Mouse (Mus musculus) limb, embryonic 12.5 days (tissue): ENCODE measurements at regions not wholly inside any gene's neighbourhood (a gene's known extent, or its start where the extent isn't known, plus 50 kb on each side); places are given as distances from the start of the nearest gene placed in this dataset.

Experiments
- ATAC-seq: fragments of 200-750 bp; cut with Nextera tagmentation; 2 replicates; pipeline ENCODE4 v1.8.0; 2017; ENCODE audit warnings: low read depth, moderate TSS enrichment; ENCODE audit not compliant: insufficient number of reproducible peaks, insufficient read depth, low FRiP score, low TSS enrichment
- H3K27ac ChIP-seq: fragments of 300-500 bp; sonication (generic); 2 replicates; pipeline ENCODE4 v1.5.1; 2016; ENCODE audit warnings: mild to moderate bottlenecking, moderate library complexity
- H3K27me3 ChIP-seq: fragments of 300-500 bp; sonication (generic); 2 replicates; pipeline ENCODE4 v1.6.1; 2016; ENCODE audit warnings: mild to moderate bottlenecking, moderate library complexity
- H3K36me3 ChIP-seq: fragments of 300-500 bp; sonication (generic); 2 replicates; pipeline ENCODE4 v1.6.1; 2016; ENCODE audit warnings: mild to moderate bottlenecking, moderate library complexity
- H3K4me1 ChIP-seq: fragments of 300-500 bp; sonication (generic); replicated peaks from 2 replicates; pipeline ENCODE4 v1.6.1; 2016
- H3K4me2 ChIP-seq: fragments of 300-500 bp; sonication (generic); 2 replicates; pipeline ENCODE4 v1.6.1; 2016; ENCODE audit warnings: mild to moderate bottlenecking, moderate library complexity
- H3K4me3 ChIP-seq: fragments of 300-500 bp; sonication (generic); replicated peaks from 2 replicates; pipeline ENCODE4 v1.5.1; 2016; ENCODE audit warnings: mild to moderate bottlenecking
- H3K9ac ChIP-seq: fragments of 300-500 bp; sonication (generic); replicated peaks from 2 replicates; pipeline ENCODE4 v1.6.1; 2016; ENCODE audit warnings: mild to moderate bottlenecking, moderate library complexity
- H3K9me3 ChIP-seq: fragments of 300-500 bp; sonication (generic); 2 replicates; pipeline ENCODE4 v1.6.1; 2016; ENCODE audit warnings: mild to moderate bottlenecking, moderate library complexity
- WGBS: fragments of 180-500 bp; shearing (Covaris S2); methylation state at CpG from one replicate; pipeline ENCODE4 v1.1.7; 2016; 5-methylcytosine and 5-hydroxymethylcytosine counted together

DNA sequence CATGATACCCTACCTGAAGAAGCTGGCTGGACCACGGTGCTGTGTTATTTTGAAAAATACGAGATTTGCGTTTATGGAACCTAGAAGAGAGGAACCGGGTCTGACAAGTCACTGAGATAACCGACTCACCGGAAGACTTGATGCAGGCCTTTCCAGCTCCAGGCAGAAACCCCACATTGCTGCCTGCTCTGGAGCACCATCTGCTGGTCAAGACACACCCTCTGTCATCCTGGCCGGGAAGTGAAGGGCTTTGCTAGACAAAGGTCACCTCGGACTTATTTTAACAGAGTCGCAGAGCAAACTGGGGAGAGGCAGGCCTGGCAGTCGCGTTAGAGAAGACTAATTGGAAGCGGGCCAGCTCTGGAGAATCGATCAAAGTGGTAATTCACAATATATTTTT is 497.4 kb upstream of the Pkn2 start:
- Histone ChIP-seq H3K4me2 (no peak overlapping the region), H3K4me3 (no peak overlapping the region), H3K9me3 (no peaks in the 10 kb centered on the region), H3K9ac (no peak overlapping the region), H3K36me3 (no peaks in the 10 kb centered on the region), H3K27me3 (no peaks in the 10 kb centered on the region), H3K27ac (no peak overlapping the region), H3K4me1 (peaks cover 23% of the 10 kb centered on the region)
- ATAC-seq = no peak
- 12% methylated on average over 13 of the region's 13 CpGs for WGBS

DNA sequence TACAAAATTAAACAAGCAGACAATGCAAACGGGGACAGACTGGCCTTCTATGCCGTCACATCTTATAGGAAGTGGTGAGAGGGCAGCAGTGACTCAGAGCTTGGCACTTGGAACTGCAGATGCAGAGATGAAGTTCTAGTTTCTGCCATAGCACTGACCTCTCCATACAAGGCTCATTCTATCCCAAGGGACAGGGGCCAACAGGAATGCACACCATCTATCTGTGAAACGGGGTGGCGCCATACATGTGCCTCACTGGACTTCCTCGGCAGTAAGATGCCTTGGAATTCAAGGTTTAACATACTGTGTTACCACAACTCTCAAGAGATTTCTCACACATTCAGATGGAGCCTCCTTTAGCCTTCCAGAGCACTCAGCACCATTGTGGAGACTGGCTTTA is 495.6 kb upstream of the Pkn2 start:
- Histone ChIP-seq H3K27ac (no peak overlapping the region), H3K4me3 (no peak overlapping the region), H3K9me3 (no peaks in the 10 kb centered on the region), H3K27me3 (no peaks in the 10 kb centered on the region), H3K9ac (no peak overlapping the region), H3K4me1 (peaks cover 23% of the 10 kb centered on the region), H3K4me2 (no peak overlapping the region), H3K36me3 (no peaks in the 10 kb centered on the region)
- ATAC-seq = no peak
- WGBS = 89% methylated on average over 5 of the region's 5 CpGs

GRCm38 (mm10) chr3:143375527-143376061 is 493.8 kb upstream of the Pkn2 start:
- Histone ChIP-seq H3K36me3 (no peaks in the 10 kb centered on the region), H3K9ac (no peak overlapping the region), H3K27ac (peak overlapping the region; percentile 41), H3K9me3 (no peaks in the 10 kb centered on the region), H3K4me1 (peaks cover 26% of the 10 kb centered on the region), H3K4me3 (no peak overlapping the region), H3K27me3 (no peaks in the 10 kb centered on the region), H3K4me2 (no peak overlapping the region)
- no peak for ATAC-seq
- 31% methylated on average over 10 of the region's 10 CpGs for WGBS

DNA sequence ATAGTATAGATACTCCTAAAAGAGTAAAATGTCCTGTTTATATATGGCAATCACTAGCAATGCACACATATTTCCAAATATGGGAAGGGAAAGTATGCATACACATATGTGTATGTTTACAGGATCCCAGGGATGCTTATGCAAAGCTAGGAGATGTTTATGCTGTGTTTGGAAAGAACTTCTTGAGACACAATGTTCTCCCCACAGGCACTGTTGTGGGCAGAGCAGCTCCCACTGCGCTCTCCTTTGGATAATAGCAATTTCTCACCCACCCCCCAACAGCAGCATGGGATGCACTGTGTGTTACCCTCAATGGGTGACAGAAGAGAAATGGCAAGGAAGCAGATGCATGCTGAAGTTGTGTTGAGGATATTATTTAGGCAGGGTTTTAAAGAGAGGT is 491.7 kb upstream of the Pkn2 start:
- H3K4me1 ChIP-seq = peaks cover 24% of the 10 kb centered on the region
- no peak overlapping the region for H3K4me2 ChIP-seq
- no peak overlapping the region for H3K4me3 ChIP-seq
- H3K27me3 ChIP-seq = no peaks in the 10 kb centered on the region
- no peak overlapping the region for H3K27ac ChIP-seq
- 100% methylated on average over 1 of the region's 1 CpGs for WGBS
- no peak for ATAC-seq
- no peaks in the 10 kb centered on the region for H3K36me3 ChIP-seq
- no peak overlapping the region for H3K9ac ChIP-seq
- no peaks in the 10 kb centered on the region for H3K9me3 ChIP-seq

DNA sequence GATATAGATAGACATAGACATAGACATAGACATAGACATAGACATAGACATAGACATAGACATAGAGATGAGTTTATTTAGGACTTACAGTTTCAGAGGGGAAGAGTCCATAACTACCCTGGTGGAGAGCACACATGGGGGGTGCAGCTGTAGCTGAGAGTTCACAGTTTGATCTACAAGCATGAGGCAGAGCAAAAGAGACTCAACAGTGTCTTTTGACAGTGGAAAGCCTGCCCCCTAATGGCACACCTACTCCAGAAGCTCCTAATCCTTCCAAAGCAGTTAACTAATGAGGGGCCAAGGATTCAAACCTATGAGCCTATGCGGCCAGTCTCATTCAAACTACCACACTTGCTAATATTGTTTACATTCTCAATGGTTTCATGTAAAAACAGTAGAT is 487.2 kb upstream of the Pkn2 start:
- no peaks in the 10 kb centered on the region for H3K27me3 ChIP-seq
- WGBS = 86% methylated on average over 1 of the region's 1 CpGs
- ATAC-seq = no peak

GRCm38 (mm10) chr3:143340032-143340431 is 458.2 kb upstream of the Pkn2 start:
- no peaks in the 10 kb centered on the region for H3K9me3 ChIP-seq
- H3K27ac ChIP-seq = no peak overlapping the region
- H3K9ac ChIP-seq = no peak overlapping the region
- H3K27me3 ChIP-seq = no peaks in the 10 kb centered on the region
- no peaks in the 10 kb centered on the region for H3K36me3 ChIP-seq
- H3K4me1 ChIP-seq = no peaks in the 10 kb centered on the region
- ATAC-seq = no peak
- 89% methylated on average over 7 of the region's 7 CpGs for WGBS
- H3K4me2 ChIP-seq = no peak overlapping the region
- no peak overlapping the region for H3K4me3 ChIP-seq

More for the DNA sequence above, 487.2 kb upstream of the Pkn2 start:
- Histone ChIP-seq H3K4me3 (no peak overlapping the region), H3K36me3 (no peaks in the 10 kb centered on the region), H3K4me2 (no peak overlapping the region), H3K9me3 (no peaks in the 10 kb centered on the region), H3K27ac (no peak overlapping the region), H3K9ac (no peak overlapping the region), H3K4me1 (0 out of 2 replicates have a peak, but pooled peaks cover 4% of the 10 kb centered on the region)

DNA sequence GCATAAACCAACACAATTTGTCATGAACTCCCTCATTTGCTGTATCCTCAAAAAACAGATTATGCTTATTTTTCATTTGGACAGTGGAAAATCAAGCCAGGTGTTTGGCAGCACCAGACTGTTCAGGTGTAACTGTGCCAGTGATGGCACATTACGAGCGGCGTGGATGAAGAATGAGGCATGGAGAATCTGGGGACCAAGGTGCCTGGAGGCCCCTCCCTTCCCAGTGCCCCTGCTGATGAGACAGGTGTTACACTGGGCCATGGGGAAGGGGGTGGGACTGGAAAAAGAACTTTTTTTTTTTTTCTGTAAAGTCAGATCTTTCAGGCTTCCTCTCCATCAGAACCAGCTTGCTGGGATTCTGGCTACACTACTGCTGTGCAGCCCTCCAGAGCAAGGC is 451.5 kb upstream of the Pkn2 start:
- no peaks in the 10 kb centered on the region for H3K36me3 ChIP-seq
- no peak overlapping the region for H3K9ac ChIP-seq
- no peaks in the 10 kb centered on the region for H3K9me3 ChIP-seq
- H3K4me1 ChIP-seq = no peaks in the 10 kb centered on the region
- no peak overlapping the region for H3K4me2 ChIP-seq
- H3K27me3 ChIP-seq = no peaks in the 10 kb centered on the region
- no peak overlapping the region for H3K4me3 ChIP-seq
- H3K27ac ChIP-seq = no peak overlapping the region
- no peak for ATAC-seq
- 86% methylated on average over 3 of the region's 3 CpGs for WGBS

DNA sequence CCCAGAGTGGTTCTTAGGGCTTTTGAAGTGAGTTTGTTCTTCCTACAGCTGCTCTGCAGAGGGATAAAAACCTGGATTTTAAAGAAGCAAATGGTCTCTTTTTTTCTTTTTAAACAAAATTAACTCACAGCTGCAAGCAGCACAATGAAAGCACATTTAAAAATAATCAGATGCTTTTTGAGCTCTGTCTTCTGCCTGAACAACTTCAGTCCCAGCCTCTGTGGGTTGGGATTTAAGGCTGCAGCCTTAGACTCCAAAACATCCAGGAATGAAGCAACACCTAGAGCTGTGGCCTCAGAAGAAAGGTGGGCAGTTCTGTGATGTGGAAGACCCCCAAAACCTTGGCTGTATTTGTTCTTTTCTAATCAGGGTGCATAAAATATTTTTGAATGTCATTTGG is 446.7 kb upstream of the Pkn2 start:
- H3K27me3 ChIP-seq = no peaks in the 10 kb centered on the region
- no peak overlapping the region for H3K4me2 ChIP-seq
- no peak for ATAC-seq
- H3K9ac ChIP-seq = no peak overlapping the region
- H3K4me1 ChIP-seq = no peaks in the 10 kb centered on the region
- no peak overlapping the region for H3K27ac ChIP-seq
- no peaks in the 10 kb centered on the region for H3K9me3 ChIP-seq
- no peak overlapping the region for H3K4me3 ChIP-seq
- no peaks in the 10 kb centered on the region for H3K36me3 ChIP-seq

DNA sequence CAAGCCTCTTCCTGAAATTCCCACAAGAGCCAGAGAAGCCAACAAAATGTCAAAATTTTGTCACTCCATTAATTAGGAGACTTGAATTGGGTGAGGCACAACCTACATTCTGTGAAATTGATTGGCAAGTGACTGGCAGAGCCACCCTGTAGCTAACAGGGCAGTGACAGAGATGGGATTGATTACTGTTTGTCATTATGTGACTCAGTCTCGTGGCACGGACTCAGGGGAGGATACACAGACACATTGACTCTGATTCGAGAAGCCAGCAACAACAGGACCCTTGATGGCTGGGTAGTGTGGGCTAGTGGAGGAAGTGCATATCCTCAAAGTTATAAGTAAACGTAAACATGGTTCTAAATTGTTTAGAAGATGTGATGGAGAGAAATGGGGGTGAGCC is 445.8 kb upstream of the Pkn2 start:
- no peaks in the 10 kb centered on the region for H3K9me3 ChIP-seq
- no peaks in the 10 kb centered on the region for H3K36me3 ChIP-seq
- no peak overlapping the region for H3K4me2 ChIP-seq
- ATAC-seq = no peak
- no peaks in the 10 kb centered on the region for H3K27me3 ChIP-seq
- H3K4me3 ChIP-seq = no peak overlapping the region
- 74% methylated on average over 4 of the region's 4 CpGs for WGBS
- no peak overlapping the region for H3K27ac ChIP-seq
- H3K9ac ChIP-seq = no peak overlapping the region
- H3K4me1 ChIP-seq = no peaks in the 10 kb centered on the region

DNA sequence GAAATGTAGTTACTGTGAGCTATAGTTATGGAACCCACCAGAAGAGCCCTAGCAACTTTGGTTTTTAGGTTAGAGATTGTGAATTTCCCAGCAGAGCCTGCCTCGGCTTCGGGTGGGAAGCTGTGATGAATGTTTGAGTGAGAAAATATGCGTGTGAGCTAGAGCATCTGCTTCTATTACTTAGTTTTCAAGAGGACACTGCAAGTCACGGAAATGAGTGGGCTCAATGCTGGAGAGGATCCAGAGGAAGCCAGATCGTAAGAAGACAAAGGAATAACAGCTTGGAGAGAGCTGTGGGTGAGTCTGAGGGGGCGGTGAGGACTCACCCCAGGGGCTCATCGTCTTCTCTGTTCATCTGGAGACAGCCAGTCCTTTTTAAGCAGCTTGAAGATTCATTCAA is 434.7 kb upstream of the Pkn2 start:
- H3K9ac ChIP-seq = no peak overlapping the region
- H3K4me2 ChIP-seq = no peak overlapping the region
- no peak for ATAC-seq
- no peaks in the 10 kb centered on the region for H3K27me3 ChIP-seq
- H3K36me3 ChIP-seq = no peaks in the 10 kb centered on the region
- 77% methylated on average over 7 of the region's 7 CpGs for WGBS
- no peak overlapping the region for H3K4me3 ChIP-seq
- no peak overlapping the region for H3K27ac ChIP-seq
- H3K9me3 ChIP-seq = no peaks in the 10 kb centered on the region
- H3K4me1 ChIP-seq = 0 out of 2 replicates have a peak, but pooled peaks cover 7% of the 10 kb centered on the region

GRCm38 (mm10) chr3:143291793-143292192 is 410.0 kb upstream of the Pkn2 start:
- Histone ChIP-seq H3K27ac (no peak overlapping the region), H3K4me3 (no peak overlapping the region), H3K9me3 (no peaks in the 10 kb centered on the region), H3K9ac (no peak overlapping the region), H3K27me3 (no peaks in the 10 kb centered on the region), H3K4me1 (no peaks in the 10 kb centered on the region), H3K4me2 (no peak overlapping the region), H3K36me3 (no peaks in the 10 kb centered on the region)
- 82% methylated on average over 4 of the region's 4 CpGs for WGBS
- no peak for ATAC-seq

GRCm38 (mm10) chr3:143264132-143264531 is 382.3 kb upstream of the Pkn2 start:
- no peaks in the 10 kb centered on the region for H3K9me3 ChIP-seq
- H3K4me2 ChIP-seq = no peak overlapping the region
- no peak for ATAC-seq
- WGBS = 89% methylated on average over 6 of the region's 6 CpGs
- H3K27ac ChIP-seq = no peak overlapping the region
- no peak overlapping the region for H3K9ac ChIP-seq
- H3K4me1 ChIP-seq = no peaks in the 10 kb centered on the region
- H3K4me3 ChIP-seq = no peak overlapping the region
- no peaks in the 10 kb centered on the region for H3K27me3 ChIP-seq
- H3K36me3 ChIP-seq = no peaks in the 10 kb centered on the region
